Mouse (Mus musculus) limb, embryonic 14.5 days (tissue): ENCODE measurements around the gene Tmco3. TPM values are rescaled to one million over a fixed set of nuclear protein-coding genes. Genes with fewer than 3 reads are reported as not detected.

ENCODE experiments used
- ATAC-seq: fragments of 200-750 bp; cut with Nextera tagmentation; 2 replicates; pipeline ENCODE4 v1.8.0; 2017; ENCODE audit warnings: low read depth, moderate number of reproducible peaks, moderate TSS enrichment; ENCODE audit not compliant: low FRiP score
- DNase-seq: peaks from one replicate; pipeline ENCODE4 v3.0.0-alpha.2; 2015; ENCODE audit warnings: low spot score
- H3K27ac ChIP-seq: fragments of 300-500 bp; sonication (generic); replicated peaks from 2 replicates; pipeline ENCODE4 v1.5.1; 2014; ENCODE audit warnings: low read depth, mild to moderate bottlenecking, low read length, moderate library complexity, mixed read lengths
- H3K27me3 ChIP-seq: fragments of 300-500 bp; sonication (generic); 2 replicates; pipeline ENCODE4 v1.6.1; 2014; ENCODE audit warnings: low read length, mixed read lengths; ENCODE audit not compliant: control insufficient read depth, insufficient read depth
- H3K36me3 ChIP-seq: fragments of 300-500 bp; sonication (generic); 2 replicates; pipeline ENCODE4 v1.6.1; 2014; ENCODE audit warnings: mild to moderate bottlenecking, low read length, moderate library complexity, mixed read lengths; ENCODE audit not compliant: control insufficient read depth, insufficient read depth
- H3K4me1 ChIP-seq: fragments of 300-500 bp; sonication (generic); 2 replicates; pipeline ENCODE4 v1.6.1; 2014; ENCODE audit warnings: antibody characterized with exemption, low read length, mixed read lengths; ENCODE audit not compliant: control insufficient read depth, insufficient read depth
- H3K4me2 ChIP-seq: fragments of 300-500 bp; sonication (generic); replicated peaks from 2 replicates; pipeline ENCODE4 v1.6.1; 2014; ENCODE audit warnings: low read depth, mild to moderate bottlenecking, low read length, moderate library complexity; ENCODE audit not compliant: severe bottlenecking
- H3K4me3 ChIP-seq: fragments of 300-500 bp; sonication (generic); replicated peaks from 2 replicates; pipeline ENCODE4 v1.5.1; 2014; ENCODE audit warnings: low read length
- H3K9ac ChIP-seq: fragments of 300-500 bp; sonication (generic); 2 replicates; pipeline ENCODE4 v1.6.1; 2014; ENCODE audit warnings: mild to moderate bottlenecking, low read depth, low read length, moderate library complexity; ENCODE audit not compliant: severe bottlenecking
- H3K9me3 ChIP-seq: fragments of 300-500 bp; sonication (generic); 2 replicates; pipeline ENCODE4 v1.6.1; 2016; ENCODE audit warnings: low read length; ENCODE audit not compliant: control insufficient read depth
- POLR2A ChIP-seq: fragments of 200-500 bp; IDR thresholded peaks from 2 replicates; pipeline ENCODE4 v1.8.0; 2012; ENCODE audit warnings: inconsistent platforms, mild to moderate bottlenecking, moderate library complexity, borderline replicate concordance; ENCODE audit not compliant: insufficient read depth, insufficient read length; ENCODE audit errors: extremely low read depth
- WGBS: fragments of 180-500 bp; shearing (Covaris S2); extraction: QIAGEN DNeasy Blood & Tissue Kit; methylation state at CpG from one replicate; pipeline ENCODE4 v1.1.7; 2014; 5-methylcytosine and 5-hydroxymethylcytosine counted together
- polyA plus RNA-seq, 2 experiments: library from polyadenylated mRNA; depleted of rRNA in 1 of 2; stranded (reverse) in 1 of 2; unstranded in 1 of 2; fragments of >200 nt; fragmentation: Nextera tagmentation in 1 of 2; extraction: Ambion mirVana in 1 of 2; gene quantifications; 2 replicates each; pipeline versions ENCODE4 v1.2.1 to v1.2.3; 2012 to 2014

The Tmco3 gene
- polyA plus RNA-seq, 2 experiments: 39.4 to 47.0 TPM

GRCm38 (mm10) chr8:13252837-13253236 is 35.2 kb upstream of the Tmco3 start:
- Histone ChIP-seq H3K4me2 (no peak overlapping the region), H3K27ac (no peak overlapping the region), H3K9me3 (no peaks in the 10 kb centered on the region), H3K4me1 (no peaks in the 10 kb centered on the region), H3K9ac (no peak overlapping the region), H3K27me3 (no peaks in the 10 kb centered on the region), H3K4me3 (no peak overlapping the region), H3K36me3 (peaks cover 17% of the 10 kb centered on the region)
- 89% methylated on average over 13 of the region's 13 CpGs for WGBS
- no peak for DNase-seq
- no peak for ATAC-seq
- no peak for TF ChIP-seq POLR2A

- H3K9ac ChIP-seq: no peak overlapping the region
- no peak for ATAC-seq
These were observed 34.6 kb upstream of the Tmco3 start for GRCm38 (mm10) chr8:13253413-13253812.

GRCm38 (mm10) chr8:13254019-13254418 is 34.0 kb upstream of the Tmco3 start, which contains the start of gene Adprhl1:
Gene Adprhl1, minus strand, starts transcription at chr8:13254162.
- H3K36me3 ChIP-seq: peaks cover 23% of the 10 kb centered on the region
- H3K27me3 ChIP-seq: no peaks in the 10 kb centered on the region
- no peaks in the 10 kb centered on the region for H3K9me3 ChIP-seq
- no peak within 1 kb of the TSS for H3K27ac ChIP-seq
- no peaks in the 10 kb centered on the region for H3K4me1 ChIP-seq
- peak; percentile 65; the same call in 1 of the 2 replicates for ATAC-seq
- H3K4me3 ChIP-seq: no peak within 1 kb of the TSS
- WGBS: 37% methylated on average over 8 of the region's 8 CpGs
- H3K9ac ChIP-seq: no peak within 1 kb of the TSS
- no peak within 1 kb of the TSS for H3K4me2 ChIP-seq
- DNase-seq: peak; percentile 72
- no peak for TF ChIP-seq POLR2A

More at GRCm38 (mm10) chr8:13253413-13253812, 34.6 kb upstream of the Tmco3 start:
- 60% methylated on average over 5 of the region's 5 CpGs for WGBS
- DNase-seq: no peak
- TF ChIP-seq POLR2A: no peak
- Histone ChIP-seq H3K27ac (no peak overlapping the region), H3K4me2 (no peak overlapping the region), H3K4me3 (no peak overlapping the region), H3K36me3 (peaks cover 23% of the 10 kb centered on the region), H3K9me3 (no peaks in the 10 kb centered on the region), H3K27me3 (no peaks in the 10 kb centered on the region), H3K4me1 (no peaks in the 10 kb centered on the region)

GRCm38 (mm10) chr8:13263376-13263775 is 24.6 kb upstream of the Tmco3 start:
- Histone ChIP-seq H3K9ac (no peak overlapping the region), H3K4me3 (no peak overlapping the region), H3K36me3 (peaks cover 15% of the 10 kb centered on the region), H3K27ac (no peak overlapping the region), H3K4me1 (no peaks in the 10 kb centered on the region), H3K4me2 (no peak overlapping the region), H3K9me3 (no peaks in the 10 kb centered on the region), H3K27me3 (no peaks in the 10 kb centered on the region)
- no peak for TF ChIP-seq POLR2A
- DNase-seq: no peak
- WGBS: 69% methylated on average over 3 of the region's 3 CpGs
- no peak for ATAC-seq

- no peaks in the 10 kb centered on the region for H3K4me1 ChIP-seq
- H3K4me2 ChIP-seq: no peak overlapping the region
- TF ChIP-seq POLR2A: no peak
- no peak overlapping the region for H3K9ac ChIP-seq
- peak; percentile 73 for DNase-seq
- H3K27ac ChIP-seq: no peak overlapping the region
- H3K4me3 ChIP-seq: no peak overlapping the region
- WGBS: 64% methylated on average over 2 of the region's 2 CpGs
- H3K27me3 ChIP-seq: no peaks in the 10 kb centered on the region
- peaks cover 36% of the 10 kb centered on the region for H3K36me3 ChIP-seq
- ATAC-seq: no peak
- H3K9me3 ChIP-seq: no peaks in the 10 kb centered on the region
These were observed 20.4 kb upstream of the Tmco3 start for GRCm38 (mm10) chr8:13267566-13267965.

GRCm38 (mm10) chr8:13272834-13273233 is 15.2 kb upstream of the Tmco3 start:
- Histone ChIP-seq H3K36me3 (peaks cover 30% of the 10 kb centered on the region), H3K27ac (no peak overlapping the region), H3K9ac (no peak overlapping the region), H3K4me2 (no peak overlapping the region), H3K27me3 (no peaks in the 10 kb centered on the region), H3K4me3 (no peak overlapping the region), H3K9me3 (no peaks in the 10 kb centered on the region), H3K4me1 (no peaks in the 10 kb centered on the region)
- DNase-seq (no peak), ATAC-seq (no peak)
- WGBS: 94% methylated on average over 5 of the region's 5 CpGs
- no peak for TF ChIP-seq POLR2A
